Mouse (Mus musculus): ENCODE results near the gene Tpd52l2. TPM values are rescaled to one million over a fixed set of nuclear protein-coding genes. Genes with fewer than 3 reads are reported as not detected.

Tpd52l2 gene
- 56.4 and 65.2 TPM in 2 replicates for total RNA-seq (2014; fragmentation: Nextera tagmentation)
- 87.1 and 89.2 TPM in 2 replicates for total RNA-seq (2017)
- polyA plus RNA-seq (2012): 45.3 and 47.1 TPM in 2 replicates

GRCm38 (mm10) chr2:181496831-181497547 lies at the start of gene Tpd52l2:
Tpd52l2 (plus strand) TSS chr2:181497142.
- DNase-seq (ENCODE audit: low spot score) (peak; percentile 98), ATAC-seq (ENCODE audit: extremely low read depth, insufficient number of reproducible peaks, low FRiP score, poor library complexity, severe bottlenecking) (peak; percentile 96)
- TF ChIP-seq GATA2 (IDR thresholded peaks at IDR 0.05; ENCODE audit: borderline replicate concordance, low read depth, low read length): no peak
- TF ChIP-seq CTCF (IDR thresholded peaks at IDR 0.05; ENCODE audit: low read depth, low read length): no peak
- TF ChIP-seq TAL1 (conservative IDR thresholded peaks at IDR 0.05; ENCODE audit: low read depth, low read length): no peak
- TF ChIP-seq GATA1 (IDR thresholded peaks at IDR 0.05; ENCODE audit: borderline replicate concordance, low read length): no peak
- no peak for TF ChIP-seq POLR2AphosphoS5 (IDR thresholded peaks at IDR 0.05; ENCODE audit: insufficient replicate concordance, low read depth, low read length)
- peaks cover 37% of the 10 kb centered on the region for H3K36me3 ChIP-seq (replicated peaks)
- H3K4me3 ChIP-seq (ENCODE audit: low read depth, low read length): peak within 1 kb of the TSS; percentile 97
- peaks cover 11% of the 10 kb centered on the region; the same call in 1 of the 2 replicates for H3K27me3 ChIP-seq (ENCODE audit: insufficient read depth, low read length)
- no peaks in the 10 kb centered on the region for H3K9me3 ChIP-seq (replicated peaks)
- H3K4me1 ChIP-seq (ENCODE audit: insufficient read depth, low read depth, low read length): peaks cover 41% of the 10 kb centered on the region

- Histone ChIP-seq H3K27me3 (ENCODE audit: insufficient read depth, low read length) (peaks cover 21% of the 10 kb centered on the region; the same call in 1 of the 2 replicates), H3K4me1 (ENCODE audit: insufficient read depth, low read depth, low read length) (no peaks in the 10 kb centered on the region), H3K9me3 (replicated peaks) (peaks cover 2% of the 10 kb centered on the region; the same call in 1 of the 2 replicates), H3K4me3 (ENCODE audit: low read depth, low read length) (no peak overlapping the region), H3K36me3 (replicated peaks) (no peaks in the 10 kb centered on the region)
- TF ChIP-seq GATA2 (IDR thresholded peaks at IDR 0.05; ENCODE audit: borderline replicate concordance, low read depth, low read length): no peak
- no peak for TF ChIP-seq TAL1 (conservative IDR thresholded peaks at IDR 0.05; ENCODE audit: low read depth, low read length)
- no peak for TF ChIP-seq GATA1 (IDR thresholded peaks at IDR 0.05; ENCODE audit: borderline replicate concordance, low read length)
- TF ChIP-seq CTCF (IDR thresholded peaks at IDR 0.05; ENCODE audit: low read depth, low read length): no peak
- no peak for TF ChIP-seq POLR2AphosphoS5 (IDR thresholded peaks at IDR 0.05; ENCODE audit: insufficient replicate concordance, low read depth, low read length)
- ATAC-seq (ENCODE audit: extremely low read depth, insufficient number of reproducible peaks, low FRiP score, poor library complexity, severe bottlenecking): no peak
- no peak for DNase-seq (ENCODE audit: low spot score)
Observed at GRCm38 (mm10) chr2:181452181-181452580, 44.8 kb upstream of the Tpd52l2 start.

GRCm38 (mm10) chr2:181453274-181453673 lies 43.7 kb upstream of the Tpd52l2 start:
- Histone ChIP-seq H3K9me3 (replicated peaks) (peaks cover 2% of the 10 kb centered on the region; the same call in 1 of the 2 replicates), H3K36me3 (replicated peaks) (no peaks in the 10 kb centered on the region), H3K4me1 (ENCODE audit: insufficient read depth, low read depth, low read length) (peaks cover 3% of the 10 kb centered on the region), H3K4me3 (ENCODE audit: low read depth, low read length) (no peak overlapping the region), H3K27me3 (ENCODE audit: insufficient read depth, low read length) (peaks cover 30% of the 10 kb centered on the region)
- ATAC-seq (ENCODE audit: extremely low read depth, insufficient number of reproducible peaks, low FRiP score, poor library complexity, severe bottlenecking): no peak
- no peak for TF ChIP-seq GATA2 (IDR thresholded peaks at IDR 0.05; ENCODE audit: borderline replicate concordance, low read depth, low read length)
- no peak for TF ChIP-seq CTCF (IDR thresholded peaks at IDR 0.05; ENCODE audit: low read depth, low read length)
- no peak for TF ChIP-seq GATA1 (IDR thresholded peaks at IDR 0.05; ENCODE audit: borderline replicate concordance, low read length)
- no peak for TF ChIP-seq TAL1 (conservative IDR thresholded peaks at IDR 0.05; ENCODE audit: low read depth, low read length)
- no peak for TF ChIP-seq POLR2AphosphoS5 (IDR thresholded peaks at IDR 0.05; ENCODE audit: insufficient replicate concordance, low read depth, low read length)
- no peak for DNase-seq (ENCODE audit: low spot score)

GRCm38 (mm10) chr2:181455899-181456298 lies 41.0 kb upstream of the Tpd52l2 start:
- H3K27me3 ChIP-seq (ENCODE audit: insufficient read depth, low read length): peaks cover 54% of the 10 kb centered on the region
- H3K9me3 ChIP-seq (replicated peaks): peaks cover 2% of the 10 kb centered on the region; the same call in 1 of the 2 replicates
- no peak for ATAC-seq (ENCODE audit: extremely low read depth, insufficient number of reproducible peaks, low FRiP score, poor library complexity, severe bottlenecking)
- no peaks in the 10 kb centered on the region for H3K36me3 ChIP-seq (replicated peaks)
- no peak for DNase-seq (ENCODE audit: low spot score)
- no peak for TF ChIP-seq GATA1 (IDR thresholded peaks at IDR 0.05; ENCODE audit: borderline replicate concordance, low read length)
- no peak for TF ChIP-seq POLR2AphosphoS5 (IDR thresholded peaks at IDR 0.05; ENCODE audit: insufficient replicate concordance, low read depth, low read length)
- no peak for TF ChIP-seq GATA2 (IDR thresholded peaks at IDR 0.05; ENCODE audit: borderline replicate concordance, low read depth, low read length)
- TF ChIP-seq CTCF (IDR thresholded peaks at IDR 0.05; ENCODE audit: low read depth, low read length): no peak
- TF ChIP-seq TAL1 (conservative IDR thresholded peaks at IDR 0.05; ENCODE audit: low read depth, low read length): no peak
- peaks cover 22% of the 10 kb centered on the region for H3K4me1 ChIP-seq (ENCODE audit: insufficient read depth, low read depth, low read length)
- H3K4me3 ChIP-seq (ENCODE audit: low read depth, low read length): no peak overlapping the region

GRCm38 (mm10) chr2:181457831-181458230 lies 39.1 kb upstream of the Tpd52l2 start:
- Histone ChIP-seq H3K4me1 (ENCODE audit: insufficient read depth, low read depth, low read length) (peaks cover 22% of the 10 kb centered on the region), H3K27me3 (ENCODE audit: insufficient read depth, low read length) (peaks cover 67% of the 10 kb centered on the region), H3K9me3 (replicated peaks) (peaks cover 2% of the 10 kb centered on the region; the same call in 1 of the 2 replicates), H3K4me3 (ENCODE audit: low read depth, low read length) (no peak overlapping the region), H3K36me3 (replicated peaks) (no peaks in the 10 kb centered on the region)
- no peak for TF ChIP-seq GATA1 (IDR thresholded peaks at IDR 0.05; ENCODE audit: borderline replicate concordance, low read length)
- TF ChIP-seq POLR2AphosphoS5 (IDR thresholded peaks at IDR 0.05; ENCODE audit: insufficient replicate concordance, low read depth, low read length): no peak
- TF ChIP-seq GATA2 (IDR thresholded peaks at IDR 0.05; ENCODE audit: borderline replicate concordance, low read depth, low read length): no peak
- no peak for TF ChIP-seq CTCF (IDR thresholded peaks at IDR 0.05; ENCODE audit: low read depth, low read length)
- TF ChIP-seq TAL1 (conservative IDR thresholded peaks at IDR 0.05; ENCODE audit: low read depth, low read length): no peak
- no peak for DNase-seq (ENCODE audit: low spot score)
- no peak for ATAC-seq (ENCODE audit: extremely low read depth, insufficient number of reproducible peaks, low FRiP score, poor library complexity, severe bottlenecking)

GRCm38 (mm10) chr2:181458411-181459152 lies 38.4 kb upstream of the Tpd52l2 start:
- TF ChIP-seq TAL1 (conservative IDR thresholded peaks at IDR 0.05; ENCODE audit: low read depth, low read length) (no peak), CTCF (IDR thresholded peaks at IDR 0.05; ENCODE audit: low read depth, low read length) (no peak), POLR2AphosphoS5 (IDR thresholded peaks at IDR 0.05; ENCODE audit: insufficient replicate concordance, low read depth, low read length) (no peak), GATA2 (IDR thresholded peaks at IDR 0.05; ENCODE audit: borderline replicate concordance, low read depth, low read length) (no peak), GATA1 (IDR thresholded peaks at IDR 0.05; ENCODE audit: borderline replicate concordance, low read length) (no peak)
- Histone ChIP-seq H3K27me3 (ENCODE audit: insufficient read depth, low read length) (peaks cover 73% of the 10 kb centered on the region), H3K36me3 (replicated peaks) (no peaks in the 10 kb centered on the region), H3K9me3 (replicated peaks) (no peaks in the 10 kb centered on the region), H3K4me1 (ENCODE audit: insufficient read depth, low read depth, low read length) (peaks cover 22% of the 10 kb centered on the region), H3K4me3 (ENCODE audit: low read depth, low read length) (peak overlapping the region; percentile 78)
- DNase-seq (ENCODE audit: low spot score): peak; percentile 16
- ATAC-seq (ENCODE audit: extremely low read depth, insufficient number of reproducible peaks, low FRiP score, poor library complexity, severe bottlenecking): no peak

Data from G1E (cell line).